Mouse (Mus musculus) embryo, embryonic 11 days (tissue): ENCODE measurements around the gene Aloxe3.

Experiments used
- DNase-seq: peaks from one replicate; pipeline ENCODE4 v3.0.0-alpha.2; 2015

Gene Aloxe3

DNA sequence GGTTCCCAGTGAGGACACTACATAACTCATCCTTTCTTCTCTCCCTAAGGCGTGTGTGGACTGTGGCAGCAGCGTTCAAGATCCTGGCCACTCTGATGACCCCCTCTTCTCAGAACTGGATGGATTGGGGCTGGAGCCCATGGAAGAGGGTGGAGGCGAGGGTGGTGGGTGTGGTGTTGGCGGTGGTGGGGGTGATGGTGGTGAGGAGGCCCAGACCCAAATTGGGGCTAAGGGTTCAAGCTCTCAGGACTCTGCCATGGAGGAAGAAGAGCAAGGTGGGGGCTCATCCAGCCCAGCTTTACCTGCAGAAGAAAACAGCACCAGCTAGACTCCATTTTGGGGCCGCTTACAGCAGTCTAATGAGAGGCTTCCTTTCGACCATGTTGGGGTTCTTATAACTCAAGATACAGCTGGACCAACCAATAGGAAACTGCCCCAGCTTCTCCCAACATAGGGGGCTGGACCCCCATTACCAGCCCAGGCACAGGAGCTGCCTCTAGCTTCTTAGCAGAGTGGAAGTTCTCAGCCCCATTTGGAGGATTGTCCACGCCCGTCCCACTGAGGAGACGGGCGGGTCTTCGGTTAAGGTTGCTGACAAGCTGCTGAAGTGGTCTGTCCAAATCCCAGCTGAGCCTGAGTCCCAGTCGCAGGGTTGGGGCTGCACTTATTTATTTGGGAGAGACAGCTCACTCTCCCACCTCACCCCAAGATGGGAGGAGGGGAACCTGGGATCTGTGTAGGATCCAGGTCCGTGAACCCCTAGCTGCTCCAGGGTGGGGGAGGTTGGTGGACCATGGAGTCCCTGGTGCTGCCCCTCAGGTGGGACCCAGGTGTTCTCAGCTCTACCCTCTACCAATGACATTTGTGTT, 16.4 kb upstream of the Aloxe3 start:
- no peak for DNase-seq

DNA sequence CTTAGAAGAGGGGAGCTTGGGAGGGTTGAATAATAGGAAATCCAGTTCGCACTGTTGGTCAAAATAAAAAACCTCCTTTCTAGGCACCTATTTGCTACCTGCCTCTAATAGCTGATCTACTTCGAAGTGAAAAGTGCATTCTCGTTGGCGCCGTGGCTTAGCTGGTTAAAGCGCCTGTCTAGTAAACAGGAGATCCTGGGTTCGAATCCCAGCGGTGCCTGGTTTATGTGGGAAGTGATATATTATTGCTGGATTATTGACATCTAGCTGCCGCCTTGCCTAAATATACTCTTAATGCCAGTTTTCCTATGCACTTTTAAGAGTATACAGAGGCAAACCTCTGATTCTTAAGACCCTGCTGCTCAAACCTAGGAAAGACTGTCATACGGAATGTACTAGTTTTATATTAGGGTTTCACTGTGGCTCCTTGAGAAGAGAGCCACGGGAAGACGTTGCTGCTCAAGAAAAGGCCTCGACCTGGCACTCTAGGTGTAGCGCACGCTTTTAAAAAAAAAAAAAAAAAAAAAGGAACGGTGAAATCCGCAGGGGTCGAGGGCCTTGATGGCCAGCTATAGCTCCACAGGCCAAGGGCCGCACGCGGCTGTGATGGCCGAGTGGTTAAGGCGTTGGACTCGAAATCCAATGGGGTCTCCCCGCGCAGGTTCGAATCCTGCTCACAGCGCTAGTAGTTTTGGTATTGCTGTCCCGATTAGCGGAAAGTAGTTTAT, 15.2 kb upstream of the Aloxe3 start:
- DNase-seq, result peak; percentile 91

- peak; percentile 41 for DNase-seq
These were observed 14.5 kb upstream of the Aloxe3 start for GRCm38 (mm10) chr11:69111051-69111810.

GRCm38 (mm10) chr11:69111865-69112264, 13.8 kb upstream of the Aloxe3 start:
- peak; percentile 10 for DNase-seq

GRCm38 (mm10) chr11:69114018-69114417, 11.7 kb upstream of the Aloxe3 start:
- DNase-seq, result no peak

- no peak for DNase-seq
These were observed 11.1 kb upstream of the Aloxe3 start for GRCm38 (mm10) chr11:69114621-69115020.

GRCm38 (mm10) chr11:69116843-69117242, 8.9 kb upstream of the Aloxe3 start:
- DNase-seq, result no peak

DNA sequence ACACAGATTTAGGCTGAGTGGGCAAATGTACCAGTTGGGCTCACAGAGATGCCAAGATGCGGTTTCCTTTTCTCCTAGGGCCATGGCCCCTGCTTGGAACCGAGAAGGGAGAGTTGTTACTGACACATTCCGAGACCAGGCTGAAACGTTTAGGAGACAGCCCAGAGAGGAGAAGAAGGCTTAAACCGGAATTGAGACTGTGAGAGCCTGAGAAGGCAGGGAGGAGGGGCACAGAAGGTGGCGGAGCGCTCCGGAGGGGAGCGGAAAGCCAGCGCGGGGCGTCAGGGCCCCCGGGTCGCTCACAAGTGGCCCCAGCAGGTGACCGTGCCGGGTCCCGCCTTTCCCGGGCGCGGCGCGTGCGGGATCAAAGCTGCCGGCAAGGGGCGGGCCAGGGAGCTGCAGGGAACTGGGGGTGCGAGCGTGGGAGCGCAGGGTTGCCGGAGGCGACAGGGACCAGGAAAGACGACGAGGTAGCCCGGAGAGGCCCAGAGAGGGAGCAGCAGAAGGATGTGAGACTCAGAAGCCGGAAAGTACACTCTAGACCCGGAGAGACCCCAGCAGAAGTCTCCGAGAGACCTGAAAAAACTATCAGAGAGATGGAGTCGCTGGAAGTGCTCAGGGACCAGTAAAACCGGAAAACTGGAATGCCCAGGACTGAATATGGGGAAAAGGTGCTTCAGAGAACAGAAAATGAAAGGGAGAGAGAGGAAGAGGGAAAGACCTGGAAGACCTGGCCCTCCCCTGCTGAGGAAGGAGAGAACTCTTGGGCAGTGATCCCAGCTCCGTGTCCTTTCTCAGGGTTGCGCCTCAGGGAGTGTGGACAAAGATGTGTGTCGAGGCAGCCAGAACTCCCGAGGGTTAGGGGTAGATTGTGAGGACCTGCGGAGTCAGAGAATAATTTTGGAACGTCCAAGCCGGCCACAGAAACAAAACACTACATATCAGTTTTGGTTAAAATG, 7.7 kb upstream of the Aloxe3 start:
- DNase-seq, result peak; percentile 76

GRCm38 (mm10) chr11:69118765-69119164, 6.9 kb upstream of the Aloxe3 start:
- peak; percentile 86 for DNase-seq

- DNase-seq, result peak; percentile 4
These were observed 6.1 kb upstream of the Aloxe3 start for GRCm38 (mm10) chr11:69119446-69120155.

GRCm38 (mm10) chr11:69120221-69121000, 5.3 kb upstream of the Aloxe3 start, which contains the start of gene Hes7:
TSS of gene Hes7 (plus strand) at chr11:69120404.
- DNase-seq, result peak; percentile 83

DNA sequence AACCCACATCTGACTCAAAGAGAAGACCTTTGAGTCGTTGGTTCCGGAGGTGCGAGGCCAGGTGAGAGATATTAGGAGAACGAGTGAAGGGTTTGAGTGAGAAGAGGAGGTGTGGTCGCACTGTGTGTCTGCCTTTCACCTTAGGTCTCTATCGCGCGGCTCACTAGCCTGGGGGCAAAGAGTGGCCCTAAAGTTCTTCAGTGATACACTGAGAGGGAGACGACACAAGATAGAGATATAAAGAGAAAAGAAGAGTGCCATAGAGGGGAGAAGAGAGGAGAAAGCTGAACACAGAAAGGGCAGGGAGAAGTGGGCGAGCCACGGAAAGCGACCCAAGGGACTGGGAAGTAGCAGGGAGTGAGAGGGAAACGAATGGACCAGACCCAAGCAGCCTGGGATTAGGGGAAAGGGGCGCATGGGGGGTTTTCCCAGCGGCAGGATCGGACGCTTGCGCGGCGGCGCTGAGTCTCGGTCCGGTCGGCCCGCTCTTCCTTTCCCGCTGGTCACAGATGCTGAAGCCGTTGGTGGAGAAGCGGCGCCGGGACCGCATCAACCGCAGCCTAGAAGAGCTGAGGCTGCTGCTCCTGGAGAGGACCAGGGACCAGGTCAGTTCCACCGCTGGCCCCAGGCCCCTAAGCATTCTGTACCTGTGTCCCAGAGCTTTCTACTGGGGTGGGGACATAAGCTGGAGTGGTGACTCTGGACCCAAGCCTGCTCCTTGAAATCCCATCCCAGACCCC, 4.5 kb upstream of the Aloxe3 start:
- peak; percentile 53 for DNase-seq

DNA sequence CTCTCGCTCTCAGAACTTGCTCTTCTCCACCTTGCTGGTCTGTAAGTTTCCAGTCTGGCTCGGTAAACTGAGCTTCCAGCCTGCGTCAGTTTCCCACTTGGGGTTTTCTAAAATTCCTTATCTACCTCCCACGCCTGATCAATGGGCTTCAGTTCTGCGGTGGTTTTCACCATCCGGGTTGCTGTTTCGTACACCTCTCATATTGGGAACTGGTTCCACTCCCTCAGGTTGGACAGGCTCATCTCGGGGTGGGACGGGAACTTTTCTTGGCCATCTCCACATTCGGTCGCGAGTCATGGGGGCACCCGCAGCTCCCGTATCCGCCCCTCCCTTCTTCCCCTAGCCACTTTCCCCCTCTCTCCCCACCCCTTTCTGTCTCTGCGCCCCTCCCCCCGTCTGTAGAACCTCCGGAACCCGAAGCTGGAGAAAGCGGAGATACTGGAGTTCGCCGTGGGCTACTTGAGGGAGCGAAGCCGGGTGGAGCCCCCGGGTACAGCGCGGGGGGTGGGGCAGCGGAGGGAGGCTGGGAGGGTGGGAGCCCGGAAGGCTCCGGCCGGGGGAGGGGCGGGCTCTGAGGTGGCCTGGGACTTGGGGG, 3.9 kb upstream of the Aloxe3 start:
- peak; percentile 75 for DNase-seq

DNA sequence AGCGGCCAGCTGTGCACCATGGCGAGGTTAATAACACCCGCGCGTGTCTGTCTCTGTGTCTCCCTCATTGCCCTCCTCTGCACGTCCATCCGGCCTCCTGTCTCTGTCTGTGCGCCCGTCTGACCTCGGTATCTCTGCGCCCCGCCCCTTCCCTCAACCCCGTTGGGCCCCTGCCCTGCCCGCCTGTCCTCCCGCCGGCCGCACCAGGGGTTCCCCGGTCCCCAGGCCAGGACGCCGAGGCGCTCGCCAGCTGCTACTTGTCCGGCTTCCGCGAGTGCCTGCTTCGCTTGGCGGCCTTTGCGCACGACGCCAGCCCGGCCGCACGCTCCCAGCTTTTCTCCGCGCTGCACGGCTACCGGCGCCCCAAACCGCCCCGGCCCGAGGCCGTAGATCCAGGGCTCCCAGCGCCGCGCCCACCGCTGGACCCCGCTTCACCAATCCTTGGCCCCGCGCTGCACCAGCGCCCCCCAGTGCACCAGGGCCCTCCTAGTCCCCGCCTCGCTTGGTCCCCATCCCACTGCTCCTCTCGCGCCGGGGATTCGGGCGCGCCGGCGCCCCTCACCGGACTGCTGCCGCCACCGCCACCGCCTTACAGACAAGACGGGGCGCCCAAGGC, 3.3 kb upstream of the Aloxe3 start, which contains the start of gene 9130213A22Rik:
Gene 9130213A22Rik (minus strand): TSS at position 254 of the 616 bp plus-strand sequence.
- DNase-seq, result peak; percentile 94

- peak; percentile 91 for DNase-seq
These were observed 2.5 kb upstream of the Aloxe3 start for GRCm38 (mm10) chr11:69123056-69123692.

DNA sequence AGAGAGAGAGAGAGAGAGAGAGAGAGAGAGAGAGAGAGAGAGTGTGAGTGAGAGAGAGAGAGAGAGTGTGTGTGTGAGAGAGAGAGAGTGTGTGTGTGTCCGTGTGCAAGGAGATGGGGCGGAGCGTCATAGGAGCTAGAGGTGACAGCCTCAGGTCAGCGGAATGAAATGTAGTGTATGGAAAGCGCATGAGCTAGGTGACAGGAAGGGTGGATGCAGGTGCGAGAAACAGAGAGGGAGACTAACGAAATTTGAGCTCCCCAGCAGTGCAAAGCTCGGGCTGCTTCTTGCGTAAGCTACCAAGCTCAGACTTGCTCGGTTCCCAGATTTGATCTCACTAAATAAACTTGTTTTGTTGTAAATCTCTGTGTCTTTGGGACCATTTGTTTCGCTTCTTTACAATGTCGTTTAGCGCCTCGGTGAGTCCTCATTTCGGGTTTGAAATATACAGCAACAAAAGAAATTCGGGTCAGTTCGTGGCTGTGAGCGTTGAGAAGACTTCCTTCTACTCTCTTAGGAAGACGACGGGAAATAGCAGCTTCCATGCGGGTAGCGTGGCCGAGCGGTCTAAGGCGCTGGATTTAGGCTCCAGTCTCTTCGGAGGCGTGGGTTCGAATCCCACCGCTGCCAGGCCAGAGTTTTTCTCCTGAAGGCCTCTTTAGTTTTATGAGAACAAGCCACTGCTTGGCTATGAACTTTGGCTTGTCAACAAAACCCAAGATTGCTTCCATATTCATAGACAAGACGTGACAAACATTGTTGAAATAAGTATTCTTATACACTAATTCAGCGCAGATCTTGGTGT, 1.8 kb upstream of the Aloxe3 start:
- peak; percentile 92 for DNase-seq

DNA sequence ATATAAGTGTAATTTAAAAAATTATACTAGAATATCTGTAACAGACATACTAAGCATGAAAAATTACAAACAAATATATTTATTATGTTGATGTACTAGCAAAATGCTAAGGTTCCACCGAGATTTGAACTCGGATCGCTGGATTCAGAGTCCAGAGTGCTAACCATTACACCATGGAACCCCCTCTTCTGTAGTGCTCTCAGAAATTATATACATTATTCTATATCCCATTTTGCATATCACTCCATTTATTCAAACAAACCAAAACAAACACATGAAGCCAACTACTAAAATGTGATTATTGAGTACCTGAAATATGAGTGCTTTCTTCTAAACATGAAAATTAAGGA, 1.2 kb upstream of the Aloxe3 start:
- DNase-seq, result peak; percentile 88
